11 mouse cellular contexts compared by ENCODE assay signal in genomic region chr8:120186454-120186853, GRCm38 (mm10). TPM values are rescaled to one million over a fixed set of nuclear protein-coding genes. Genes with fewer than 3 reads are reported as not detected.
DNase-seq lines count a peak whose midpoint lies in the region; ATAC-seq and TF ChIP-seq lines count a peak whose summit lies in the region.
"Had no signal": no experiment of that assay in that cellular context is flagged by ENCODE, and none has a peak within 500 bp of the region (broad histone marks: within the 10 kb centered on the region; RNA-seq: fewer than 3 reads in every experiment).

No protein-coding gene starts in this region.

- no peak for TF ChIP-seq CTCF in intestine, postnatal 0 days (IDR thresholded peaks at IDR 0.05; ENCODE audit: low read depth)

- no peaks in the 10 kb centered on the region for H3K27me3 ChIP-seq in intestine, embryonic 14.5 days (replicated peaks; ENCODE audit: control insufficient read depth, insufficient read depth, low read length)
- no peaks in the 10 kb centered on the region for H3K27me3 ChIP-seq in intestine, postnatal 0 days (replicated peaks; ENCODE audit: control insufficient read depth, insufficient read depth, low read length)
- peaks cover 12% of the 10 kb centered on the region for H3K27me3 ChIP-seq in heart, embryonic 10.5 days (ENCODE audit: insufficient read depth, poor library complexity, severe bottlenecking)
- H3K27me3 ChIP-seq in limb, embryonic 14.5 days (ENCODE audit: control insufficient read depth, insufficient read depth, low read length) = no peaks in the 10 kb centered on the region
- H3K27me3 ChIP-seq: liver, embryonic 15.5 days had no signal

- WGBS in intestine, embryonic 14.5 days = 59% methylated on average over 8 of the region's 8 CpGs
- 59% methylated on average over 8 of the region's 8 CpGs for WGBS in intestine, postnatal 0 days
- WGBS in heart, embryonic 10.5 days = 70% methylated on average over 8 of the region's 8 CpGs
- WGBS in limb, embryonic 14.5 days = 60% methylated on average over 8 of the region's 8 CpGs

- no peaks in the 10 kb centered on the region for H3K36me3 ChIP-seq in intestine, embryonic 14.5 days (ENCODE audit: control insufficient read depth, insufficient read depth, low read length)
- no peaks in the 10 kb centered on the region for H3K36me3 ChIP-seq in intestine, postnatal 0 days (ENCODE audit: control insufficient read depth, insufficient read depth)
- H3K36me3 ChIP-seq in heart, embryonic 10.5 days = no peaks in the 10 kb centered on the region
- H3K36me3 ChIP-seq in limb, embryonic 14.5 days (ENCODE audit: control insufficient read depth, insufficient read depth, low read length) = no peaks in the 10 kb centered on the region
- H3K36me3 ChIP-seq: liver, embryonic 15.5 days had no signal

- ATAC-seq in intestine, embryonic 14.5 days (replicated peaks; ENCODE audit: low FRiP score, low TSS enrichment, low read depth) = no peak
- ATAC-seq in intestine, postnatal 0 days = no peak
- no peak for ATAC-seq in limb, embryonic 14.5 days (ENCODE audit: low FRiP score, low read depth)

- no peak for DNase-seq in intestine, embryonic 14.5 days (ENCODE audit: low spot score)
- DNase-seq in adrenal gland, postnatal 25 days = peak; percentile 53
- no peak for DNase-seq in heart, embryonic 10.5 days (ENCODE audit: low spot score)
- no peak for DNase-seq in limb, embryonic 14.5 days (ENCODE audit: low spot score)
- no peak for DNase-seq in ovary, postnatal 10 days (ENCODE audit: low spot score)
- no peak for DNase-seq in cerebellum, adult 9-10 months
- no peak for DNase-seq in left cerebral cortex, adult 11 months (ENCODE audit: low spot score)

- H3K4me3 ChIP-seq in intestine, embryonic 14.5 days (ENCODE audit: low read depth, low read length) = no peak overlapping the region
- no peak overlapping the region for H3K4me3 ChIP-seq in intestine, postnatal 0 days (ENCODE audit: low read depth, low read length)
- no peak overlapping the region for H3K4me3 ChIP-seq in heart, embryonic 10.5 days
- H3K4me3 ChIP-seq in limb, embryonic 14.5 days (replicated peaks; ENCODE audit: low read length) = no peak overlapping the region
- H3K4me3 ChIP-seq: liver, embryonic 15.5 days had no signal

- H3K27ac ChIP-seq in intestine, embryonic 14.5 days (ENCODE audit: low read depth) = 0 out of 2 replicates have a peak overlapping the region, but pooled peaks have one; percentile 83
- H3K27ac ChIP-seq in intestine, postnatal 0 days (ENCODE audit: low read depth, low read length) = no peak overlapping the region
- peak overlapping the region; percentile 74; the same call in 1 of the 2 replicates for H3K27ac ChIP-seq in heart, embryonic 10.5 days
- peak overlapping the region; percentile 33; the same call in 1 of the 2 replicates for H3K27ac ChIP-seq in limb, embryonic 14.5 days (replicated peaks; ENCODE audit: low read depth, low read length)
- H3K27ac ChIP-seq: kidney, postnatal 0 days; liver, embryonic 15.5 days had no signal

- H3K9ac ChIP-seq in intestine, embryonic 14.5 days (ENCODE audit: low read length) = no peak overlapping the region
- H3K9ac ChIP-seq in intestine, postnatal 0 days (ENCODE audit: low read depth, low read length) = no peak overlapping the region
- H3K9ac ChIP-seq in limb, embryonic 14.5 days (ENCODE audit: low read depth, low read length, severe bottlenecking) = no peak overlapping the region
- H3K9ac ChIP-seq: liver, embryonic 15.5 days had no signal

- peaks cover 45% of the 10 kb centered on the region for H3K4me1 ChIP-seq in intestine, embryonic 14.5 days (replicated peaks; ENCODE audit: control insufficient read depth, insufficient read depth, low read length)
- no peaks in the 10 kb centered on the region; the same call in 1 of the 2 replicates for H3K4me1 ChIP-seq in intestine, postnatal 0 days (replicated peaks; ENCODE audit: control insufficient read depth, insufficient read depth, low read length)
- H3K4me1 ChIP-seq in heart, embryonic 10.5 days = peaks cover 68% of the 10 kb centered on the region
- H3K4me1 ChIP-seq in limb, embryonic 14.5 days (ENCODE audit: control insufficient read depth, insufficient read depth, low read length) = peaks cover 43% of the 10 kb centered on the region

- no peaks in the 10 kb centered on the region for H3K9me3 ChIP-seq in intestine, embryonic 14.5 days (ENCODE audit: control insufficient read depth, low read length)
- H3K9me3 ChIP-seq in intestine, postnatal 0 days (ENCODE audit: control insufficient read depth) = no peaks in the 10 kb centered on the region
- H3K9me3 ChIP-seq in heart, embryonic 10.5 days = no peaks in the 10 kb centered on the region
- H3K9me3 ChIP-seq in limb, embryonic 14.5 days (ENCODE audit: control insufficient read depth, low read length) = no peaks in the 10 kb centered on the region
- H3K9me3 ChIP-seq: liver, embryonic 15.5 days had no signal

- no peak for TF ChIP-seq POLR2A in limb, embryonic 14.5 days (IDR thresholded peaks at IDR 0.05; ENCODE audit: borderline replicate concordance, extremely low read depth, insufficient read depth, insufficient read length)

- H3K4me2 ChIP-seq in intestine, embryonic 14.5 days (ENCODE audit: low read length) = no peak overlapping the region
- H3K4me2 ChIP-seq in intestine, postnatal 0 days (replicated peaks; ENCODE audit: low read depth) = no peak overlapping the region
- no peak overlapping the region for H3K4me2 ChIP-seq in limb, embryonic 14.5 days (replicated peaks; ENCODE audit: low read depth, low read length, severe bottlenecking)
- H3K4me2 ChIP-seq: liver, embryonic 15.5 days had no signal

RNA-seq across cellular contexts. Expression of gene Fam92b, which starts 9.2 kb away (rescaled TPM):
- polyA plus RNA-seq in intestine, embryonic 14.5 days (2014; fragmentation: Nextera tagmentation; extraction: Ambion mirVana) = 1.5 and 1.6 TPM in 2 replicates
- polyA plus RNA-seq in intestine, postnatal 0 days (2015; fragmentation: Nextera tagmentation; extraction: Ambion mirVana) = 0.29 TPM in 1 of 2 replicates, not detected in the other
- 1.6 TPM in 1 of 2 replicates, not detected in the other for total RNA-seq in adrenal gland, postnatal 25 days (2021)
- polyA plus RNA-seq in heart, embryonic 10.5 days (2016; fragmentation: Nextera tagmentation; extraction: Ambion mirVana) = 0.16 and 0.31 TPM in 2 replicates
- not detected in 2 replicates for polyA plus RNA-seq in limb, embryonic 14.5 days (2012; rRNA removed)
- polyA plus RNA-seq in limb, embryonic 14.5 days (2014; fragmentation: Nextera tagmentation; extraction: Ambion mirVana) = not detected in 2 replicates
- total RNA-seq: CH12.LX had no signal
- polyA plus RNA-seq: kidney, postnatal 0 days; liver, embryonic 15.5 days had no signal

RNA-seq across cellular contexts. Expression of gene Gse1, which starts 41.8 kb away (rescaled TPM):
- 13.3 and 16.7 TPM in 2 replicates for polyA plus RNA-seq in intestine, embryonic 14.5 days (2014; fragmentation: Nextera tagmentation; extraction: Ambion mirVana)
- 6.4 and 7.8 TPM in 2 replicates for polyA plus RNA-seq in intestine, postnatal 0 days (2015; fragmentation: Nextera tagmentation; extraction: Ambion mirVana)
- total RNA-seq in adrenal gland, postnatal 25 days (2021) = 40.1 and 48.8 TPM in 2 replicates
- polyA plus RNA-seq in heart, embryonic 10.5 days (2016; fragmentation: Nextera tagmentation; extraction: Ambion mirVana) = 12.2 and 13.7 TPM in 2 replicates
- 32.6 and 43.9 TPM in 2 replicates for polyA plus RNA-seq in limb, embryonic 14.5 days (2012; rRNA removed)
- 10.2 and 10.3 TPM in 2 replicates for polyA plus RNA-seq in limb, embryonic 14.5 days (2014; fragmentation: Nextera tagmentation; extraction: Ambion mirVana)
